Comparison of ENCODE assay signal across 8 mouse cellular contexts in genomic region chr1:58018856-58019255, GRCm38 (mm10). TPM values are rescaled to one million over a fixed set of nuclear protein-coding genes. Genes with fewer than 3 reads are reported as not detected.
DNase-seq lines count a peak whose midpoint lies in the region; ATAC-seq and TF ChIP-seq lines count a peak whose summit lies in the region.

Kctd18 (minus strand) TSS chr1:58018956.

- peaks cover 79% of the 10 kb centered on the region for H3K36me3 ChIP-seq in intestine, embryonic 14.5 days (ENCODE audit: control insufficient read depth, insufficient read depth, low read length)
- peaks cover 27% of the 10 kb centered on the region for H3K36me3 ChIP-seq in intestine, postnatal 0 days (ENCODE audit: control insufficient read depth, insufficient read depth)
- H3K36me3 ChIP-seq in midbrain, embryonic 10.5 days, result peaks cover 100% of the 10 kb centered on the region

- no peaks in the 10 kb centered on the region for H3K4me1 ChIP-seq in intestine, embryonic 14.5 days (replicated peaks; ENCODE audit: control insufficient read depth, insufficient read depth, low read length)
- H3K4me1 ChIP-seq in intestine, postnatal 0 days (replicated peaks; ENCODE audit: control insufficient read depth, insufficient read depth, low read length), result no peaks in the 10 kb centered on the region
- H3K4me1 ChIP-seq in midbrain, embryonic 10.5 days, result no peaks in the 10 kb centered on the region

- DNase-seq in intestine, embryonic 14.5 days (ENCODE audit: low spot score), result no peak
- no peak for DNase-seq in adrenal gland, postnatal 14 days
- DNase-seq in midbrain, embryonic 10.5 days (ENCODE audit: low spot score), result no peak
- no peak for DNase-seq in cerebellum, adult 9-10 months
- DNase-seq in gastrocnemius, postnatal 25 days, result no peak
- DNase-seq in gastrocnemius, adult 8-10 months (ENCODE audit: low spot score in 2 of 2), result no peak

- no peak for ATAC-seq in intestine, embryonic 14.5 days (replicated peaks; ENCODE audit: low FRiP score, low TSS enrichment, low read depth)
- no peak for ATAC-seq in intestine, postnatal 0 days
- ATAC-seq in hematopoietic stem cell, adult 5-6 weeks (replicated peaks in 1 of 2; ENCODE audit: insufficient read depth in 1 of 2, low FRiP score in 2 of 2, low TSS enrichment in 1 of 2, low read depth in 1 of 2, poor library complexity in 2 of 2, severe bottlenecking in 2 of 2), result no peak

- WGBS in intestine, embryonic 14.5 days, result 97% methylated on average over 7 of the region's 7 CpGs
- WGBS in intestine, postnatal 0 days, result 93% methylated on average over 7 of the region's 7 CpGs
- WGBS in midbrain, embryonic 10.5 days, result 95% methylated on average over 7 of the region's 7 CpGs

- H3K9ac ChIP-seq in intestine, embryonic 14.5 days (ENCODE audit: low read length), result no peak within 1 kb of the TSS
- no peak within 1 kb of the TSS for H3K9ac ChIP-seq in intestine, postnatal 0 days (ENCODE audit: low read depth, low read length)

- no peak within 1 kb of the TSS for H3K27ac ChIP-seq in intestine, embryonic 14.5 days (ENCODE audit: low read depth)
- H3K27ac ChIP-seq in intestine, postnatal 0 days (ENCODE audit: low read depth, low read length), result no peak within 1 kb of the TSS
- H3K27ac ChIP-seq in midbrain, embryonic 10.5 days (replicated peaks), result no peak within 1 kb of the TSS

- H3K4me2 ChIP-seq in intestine, embryonic 14.5 days (ENCODE audit: low read length), result no peak within 1 kb of the TSS
- no peak within 1 kb of the TSS for H3K4me2 ChIP-seq in intestine, postnatal 0 days (replicated peaks; ENCODE audit: low read depth)

- no peaks in the 10 kb centered on the region for H3K9me3 ChIP-seq in intestine, embryonic 14.5 days (ENCODE audit: control insufficient read depth, low read length)
- no peaks in the 10 kb centered on the region for H3K9me3 ChIP-seq in intestine, postnatal 0 days (ENCODE audit: control insufficient read depth)
- H3K9me3 ChIP-seq in midbrain, embryonic 10.5 days (replicated peaks), result no peaks in the 10 kb centered on the region

- H3K27me3 ChIP-seq in intestine, embryonic 14.5 days (replicated peaks; ENCODE audit: control insufficient read depth, insufficient read depth, low read length), result no peaks in the 10 kb centered on the region
- H3K27me3 ChIP-seq in intestine, postnatal 0 days (replicated peaks; ENCODE audit: control insufficient read depth, insufficient read depth, low read length), result no peaks in the 10 kb centered on the region
- H3K27me3 ChIP-seq in midbrain, embryonic 10.5 days (ENCODE audit: low read depth, poor library complexity, severe bottlenecking), result no peaks in the 10 kb centered on the region

- no peak for TF ChIP-seq CTCF in intestine, postnatal 0 days (IDR thresholded peaks at IDR 0.05; ENCODE audit: low read depth)

- no peak within 1 kb of the TSS for H3K4me3 ChIP-seq in intestine, embryonic 14.5 days (ENCODE audit: low read depth, low read length)
- H3K4me3 ChIP-seq in intestine, postnatal 0 days (ENCODE audit: low read depth, low read length), result no peak within 1 kb of the TSS
- no peak within 1 kb of the TSS for H3K4me3 ChIP-seq in midbrain, embryonic 10.5 days

RNA-seq across cellular contexts. Expression of gene Kctd18, which starts in this region (rescaled TPM):
- 12.9 and 14.2 TPM in 2 replicates for polyA plus RNA-seq in intestine, embryonic 14.5 days (2014; fragmentation: Nextera tagmentation; extraction: Ambion mirVana)
- 6.5 and 6.9 TPM in 2 replicates for polyA plus RNA-seq in intestine, postnatal 0 days (2015; fragmentation: Nextera tagmentation; extraction: Ambion mirVana)
- total RNA-seq in adrenal gland, postnatal 14 days (2021), result 10.7 and 15.4 TPM in 2 replicates
- 30.4 and 32.8 TPM in 2 replicates for total RNA-seq in hematopoietic stem cell, adult 5-6 weeks (2017)
- 18.8 and 18.9 TPM in 2 replicates for polyA plus RNA-seq in midbrain, embryonic 10.5 days (2016; fragmentation: Nextera tagmentation; extraction: Ambion mirVana)
- total RNA-seq in gastrocnemius, postnatal 25 days (2021), result 1 to 10 TPM; 4.0 to 4.4 TPM
- total RNA-seq in gastrocnemius, adult 8-10 months (2022), result 1 to 10 TPM; 3.2 to 8.6 (median 6.6) TPM
